Comparison of ENCODE assay signal across 8 mouse cellular contexts in the genomic region with DNA sequence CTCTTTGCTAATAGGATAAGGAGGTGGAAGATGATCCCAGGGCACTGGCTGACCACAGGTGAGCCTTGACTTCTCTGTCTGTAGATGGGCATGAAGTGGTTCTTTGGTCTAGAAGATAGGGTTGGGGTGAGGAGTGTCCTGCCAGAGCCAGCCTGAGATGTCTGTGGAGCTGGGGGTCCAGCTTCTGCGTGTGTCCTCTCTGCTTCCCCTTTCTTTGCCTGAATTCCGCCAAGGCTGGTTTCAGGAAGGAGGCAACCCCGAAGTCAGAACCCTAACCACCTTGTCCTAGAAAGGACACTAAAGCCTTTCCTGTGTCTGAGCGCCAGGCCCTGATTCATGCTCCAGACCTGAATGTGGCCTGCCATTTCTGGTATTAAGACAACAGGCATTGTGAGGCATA. TPM values are rescaled to one million over a fixed set of nuclear protein-coding genes. Genes with fewer than 3 reads are reported as not detected.
DNase-seq lines count a peak whose midpoint lies in the region; ATAC-seq and TF ChIP-seq lines count a peak whose summit lies in the region.
"Had no signal": no experiment of that assay in that cellular context is flagged by ENCODE, and none has a peak within 500 bp of the region (broad histone marks: within the 10 kb centered on the region; RNA-seq: fewer than 3 reads in every experiment).

No protein-coding gene starts in this region.

- 91% methylated on average over 4 of the region's 4 CpGs for WGBS in hindbrain, embryonic 13.5 days
- 94% methylated on average over 4 of the region's 4 CpGs for WGBS in hindbrain, postnatal 0 days
- WGBS in macrophage (ENCODE audit: missing documents): 28% methylated on average over 4 of the region's 4 CpGs

- no peak for ATAC-seq in hindbrain, embryonic 13.5 days (ENCODE audit: low FRiP score)
- no peak for ATAC-seq in hindbrain, postnatal 0 days

- H3K9me3 ChIP-seq in hindbrain, embryonic 13.5 days: no peaks in the 10 kb centered on the region
- H3K9me3 ChIP-seq in hindbrain, postnatal 0 days (ENCODE audit: low read length): no peaks in the 10 kb centered on the region
- H3K9me3 ChIP-seq in ES-Bruce4 (replicated peaks; ENCODE audit: control insufficient read depth, insufficient read depth, low read length, poor library complexity, severe bottlenecking): no peaks in the 10 kb centered on the region
- H3K9me3 ChIP-seq: midbrain, embryonic 12.5 days had no signal

- no peaks in the 10 kb centered on the region for H3K27me3 ChIP-seq in hindbrain, embryonic 13.5 days
- H3K27me3 ChIP-seq in hindbrain, postnatal 0 days (ENCODE audit: insufficient read depth, low read length): no peaks in the 10 kb centered on the region
- H3K27me3 ChIP-seq in ES-Bruce4 (ENCODE audit: control insufficient read depth, insufficient read depth, low read length, poor library complexity, severe bottlenecking): no peaks in the 10 kb centered on the region
- H3K27me3 ChIP-seq: midbrain, embryonic 12.5 days had no signal

- no peak for TF ChIP-seq POLR2A in ES-Bruce4 (IDR thresholded peaks at IDR 0.05; ENCODE audit: insufficient read depth, low read length)
- no peak for TF ChIP-seq POLR2A in bone marrow macrophage, adult 2 months (IDR thresholded peaks at IDR 0.05; ENCODE audit: borderline replicate concordance, low read depth, low read length)

- no peak for TF ChIP-seq CTCF in hindbrain, postnatal 0 days (IDR thresholded peaks at IDR 0.05; ENCODE audit: low read depth)
- TF ChIP-seq CTCF in ES-Bruce4 (IDR thresholded peaks at IDR 0.05; ENCODE audit: low read depth, low read length): no peak
- no peak for TF ChIP-seq CTCF in bone marrow macrophage, adult 2 months (IDR thresholded peaks at IDR 0.05; ENCODE audit: low read depth, low read length)

- no peak overlapping the region for H3K9ac ChIP-seq in hindbrain, embryonic 13.5 days
- no peak overlapping the region for H3K9ac ChIP-seq in hindbrain, postnatal 0 days (replicated peaks; ENCODE audit: low read length)
- no peak overlapping the region for H3K9ac ChIP-seq in ES-Bruce4 (ENCODE audit: low read depth, poor library complexity, severe bottlenecking)
- H3K9ac ChIP-seq: midbrain, embryonic 12.5 days had no signal

- H3K4me3 ChIP-seq in hindbrain, embryonic 13.5 days: no peak overlapping the region
- H3K4me3 ChIP-seq in hindbrain, postnatal 0 days (ENCODE audit: low read length): no peak overlapping the region
- no peak overlapping the region for H3K4me3 ChIP-seq in ES-Bruce4 (ENCODE audit: low read depth, low read length)
- H3K4me3 ChIP-seq in bone marrow macrophage, adult 2 months (ENCODE audit: insufficient read depth, low read length): no peak overlapping the region
- no peak overlapping the region for H3K4me3 ChIP-seq in macrophage (ENCODE audit: inconsistent target)
- H3K4me3 ChIP-seq: midbrain, embryonic 12.5 days had no signal

- TF ChIP-seq EP300 in ES-Bruce4 (IDR thresholded peaks at IDR 0.05; ENCODE audit: insufficient read depth, low read depth, low read length): no peak

- DNase-seq in hindbrain, postnatal 0 days (ENCODE audit: low spot score): no peak
- DNase-seq in thymus, postnatal 25 days: no peak
- DNase-seq in thymus, adult 18-20 months: no peak

- no peaks in the 10 kb centered on the region for H3K36me3 ChIP-seq in hindbrain, embryonic 13.5 days
- H3K36me3 ChIP-seq in hindbrain, postnatal 0 days (ENCODE audit: insufficient read depth, low read length): no peaks in the 10 kb centered on the region
- no peaks in the 10 kb centered on the region for H3K36me3 ChIP-seq in ES-Bruce4 (ENCODE audit: control insufficient read depth, insufficient read depth, low read length, poor library complexity, severe bottlenecking)
- no peaks in the 10 kb centered on the region for H3K36me3 ChIP-seq in macrophage (ENCODE audit: inconsistent target)
- H3K36me3 ChIP-seq: midbrain, embryonic 12.5 days had no signal

- H3K4me1 ChIP-seq in hindbrain, embryonic 13.5 days (replicated peaks): peaks cover 31% of the 10 kb centered on the region
- H3K4me1 ChIP-seq in hindbrain, postnatal 0 days (ENCODE audit: insufficient read depth, low read length): 0 out of 2 replicates have a peak, but pooled peaks cover 5% of the 10 kb centered on the region
- H3K4me1 ChIP-seq in ES-Bruce4 (ENCODE audit: control insufficient read depth, insufficient read depth, low read length): peaks cover 7% of the 10 kb centered on the region
- peaks cover 80% of the 10 kb centered on the region for H3K4me1 ChIP-seq in bone marrow macrophage, adult 2 months (ENCODE audit: control insufficient read depth, insufficient read depth, low read length)

- peak overlapping the region; percentile 52 for H3K27ac ChIP-seq in hindbrain, embryonic 13.5 days
- H3K27ac ChIP-seq in hindbrain, postnatal 0 days: no peak overlapping the region; the same call in 1 of the 2 replicates
- peak overlapping the region; percentile 4; the same call in 1 of the 2 replicates for H3K27ac ChIP-seq in ES-Bruce4 (ENCODE audit: insufficient read depth, low read length)
- H3K27ac ChIP-seq in bone marrow macrophage, adult 2 months (ENCODE audit: insufficient read depth, low read depth, low read length): peak overlapping the region; percentile 63
- H3K27ac ChIP-seq in macrophage: peak overlapping the region; percentile 59; the same call in 1 of the 2 replicates
- H3K27ac ChIP-seq: midbrain, embryonic 12.5 days had no signal

- H3K79me2 ChIP-seq in macrophage (ENCODE audit: inconsistent target): no peaks in the 10 kb centered on the region; the same call in 1 of the 2 replicates

- no peak overlapping the region for H3K4me2 ChIP-seq in hindbrain, embryonic 13.5 days
- no peak overlapping the region for H3K4me2 ChIP-seq in hindbrain, postnatal 0 days (ENCODE audit: low read depth, low read length)
- H3K4me2 ChIP-seq: midbrain, embryonic 12.5 days had no signal

RNA-seq across cellular contexts. Expression of gene Snn, which starts 48.8 kb away (rescaled TPM):
- 145 TPM in 2 replicates for polyA plus RNA-seq in hindbrain, embryonic 13.5 days (2015; fragmentation: Nextera tagmentation; extraction: Ambion mirVana)
- total RNA-seq in hindbrain, postnatal 0 days (2014; rRNA removed): 241 and 273 TPM in 2 replicates
- polyA plus RNA-seq in hindbrain, postnatal 0 days (2015; fragmentation: Nextera tagmentation; extraction: Ambion mirVana): 116 and 123 TPM in 2 replicates
- polyA plus RNA-seq in ES-Bruce4 (2011; ENCODE audit: insufficient read depth, insufficient read length, low read depth, missing spikeins) (16.1 and 17.7 TPM in 2 replicates), macrophage (2018) (5.0 to 12.4 TPM (median 5.0 TPM) in 3 replicates)
- polyA plus RNA-seq in bone marrow macrophage, adult 2 months (2012; ENCODE audit: insufficient read depth, insufficient read length, missing spikeins): 0.73 and 1.2 TPM in 2 replicates
- total RNA-seq in macrophage (2018; cell fraction: chromatin; rRNA removed): 100 to 1,000 TPM in 6 of 26 experiments, 10 to 100 TPM in 14, 1 to 10 TPM in 6; 2.6 to 187 (median 18.8) TPM
- 10 to 100 TPM in 17 of 26 experiments, 1 to 10 TPM in 9; 6.6 to 72.5 (median 14.1) TPM for total RNA-seq in macrophage (2018; cell fraction: cytosol; rRNA removed)
- 100 to 1,000 TPM in 4 of 26 experiments, 10 to 100 TPM in 18, 1 to 10 TPM in 4; 4.6 to 187 (median 27.6) TPM for total RNA-seq in macrophage (2018; cell fraction: nucleus; rRNA removed)

RNA-seq across cellular contexts. Expression of gene Litaf, which starts 54.0 kb away (rescaled TPM):
- 36.4 and 40.6 TPM in 2 replicates for polyA plus RNA-seq in hindbrain, embryonic 13.5 days (2015; fragmentation: Nextera tagmentation; extraction: Ambion mirVana)
- total RNA-seq in hindbrain, postnatal 0 days (2014; rRNA removed): 23.9 and 31.6 TPM in 2 replicates
- 28.2 and 31.1 TPM in 2 replicates for polyA plus RNA-seq in hindbrain, postnatal 0 days (2015; fragmentation: Nextera tagmentation; extraction: Ambion mirVana)
- polyA plus RNA-seq in ES-Bruce4 (2011; ENCODE audit: insufficient read depth, insufficient read length, low read depth, missing spikeins): 102 and 112 TPM in 2 replicates
- polyA plus RNA-seq in bone marrow macrophage, adult 2 months (2012; ENCODE audit: insufficient read depth, insufficient read length, missing spikeins): 218 and 241 TPM in 2 replicates
- total RNA-seq in macrophage (2018; cell fraction: chromatin; rRNA removed): 100 to 1,000 TPM; 116 to 490 (median 252) TPM
- total RNA-seq in macrophage (2018; cell fraction: cytosol; rRNA removed): 100 to 1,000 TPM; 437 to 771 (median 615) TPM
- 100 to 1,000 TPM; 184 to 684 (median 382) TPM for total RNA-seq in macrophage (2018; cell fraction: nucleus; rRNA removed)
- polyA plus RNA-seq in macrophage (2018): 325 to 1,163 TPM (median 559 TPM) in 3 replicates
